Mouse (Mus musculus) lung, postnatal 0 days (tissue): ENCODE results near the gene Synj2.

Source experiments
- CTCF ChIP-seq: IDR thresholded peaks from 2 replicates; pipeline ENCODE4 v1.5.1; 2016; ENCODE audit warnings: antibody characterized with exemption, mild to moderate bottlenecking
- EP300 ChIP-seq: IDR thresholded peaks from 2 replicates; pipeline ENCODE4 v1.6.1; 2016; ENCODE audit warnings: antibody characterized with exemption, mild to moderate bottlenecking, control low read depth

DNA sequence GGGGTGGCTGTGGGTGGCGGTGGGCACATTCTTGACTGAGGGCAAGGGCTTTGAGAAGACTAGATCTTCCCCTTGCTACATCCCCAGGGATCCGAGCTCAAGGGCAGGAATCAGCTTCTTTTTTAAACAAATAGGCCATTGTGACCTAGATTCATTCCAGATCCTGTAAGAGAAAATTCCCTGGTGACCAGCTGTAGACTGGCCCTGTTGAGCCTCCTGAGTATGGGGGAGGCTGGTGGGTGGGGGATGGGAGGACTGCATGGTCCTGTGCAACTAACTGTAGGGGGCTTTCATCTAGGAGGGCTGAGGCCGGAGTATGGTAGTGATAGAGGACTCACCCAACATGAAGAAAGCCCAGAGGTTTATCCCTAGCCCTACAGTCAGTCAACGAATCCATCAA lies 47.0 kb downstream of the Synj2 start:
- TF ChIP-seq CTCF (no peak), EP300 (no peak)
